Mouse (Mus musculus) brain, embryonic 14.5 days (tissue): ENCODE results near the gene Aco2.

ENCODE experiments used
- CTCF ChIP-seq: fragments of 200-500 bp; IDR thresholded peaks from 2 replicates; pipeline ENCODE4 v1.5.1; 2012; ENCODE audit warnings: inconsistent platforms, mild to moderate bottlenecking, moderate library complexity, borderline replicate concordance; ENCODE audit not compliant: insufficient read depth, insufficient read length; ENCODE audit errors: extremely low read depth
- POLR2A ChIP-seq: fragments of 200-500 bp; IDR thresholded peaks from 2 replicates; pipeline ENCODE4 v1.6.1; 2012; ENCODE audit warnings: mild to moderate bottlenecking, inconsistent platforms, borderline replicate concordance; ENCODE audit not compliant: poor library complexity, insufficient read depth, insufficient read length, severe bottlenecking; ENCODE audit errors: extremely low read depth

DNA sequence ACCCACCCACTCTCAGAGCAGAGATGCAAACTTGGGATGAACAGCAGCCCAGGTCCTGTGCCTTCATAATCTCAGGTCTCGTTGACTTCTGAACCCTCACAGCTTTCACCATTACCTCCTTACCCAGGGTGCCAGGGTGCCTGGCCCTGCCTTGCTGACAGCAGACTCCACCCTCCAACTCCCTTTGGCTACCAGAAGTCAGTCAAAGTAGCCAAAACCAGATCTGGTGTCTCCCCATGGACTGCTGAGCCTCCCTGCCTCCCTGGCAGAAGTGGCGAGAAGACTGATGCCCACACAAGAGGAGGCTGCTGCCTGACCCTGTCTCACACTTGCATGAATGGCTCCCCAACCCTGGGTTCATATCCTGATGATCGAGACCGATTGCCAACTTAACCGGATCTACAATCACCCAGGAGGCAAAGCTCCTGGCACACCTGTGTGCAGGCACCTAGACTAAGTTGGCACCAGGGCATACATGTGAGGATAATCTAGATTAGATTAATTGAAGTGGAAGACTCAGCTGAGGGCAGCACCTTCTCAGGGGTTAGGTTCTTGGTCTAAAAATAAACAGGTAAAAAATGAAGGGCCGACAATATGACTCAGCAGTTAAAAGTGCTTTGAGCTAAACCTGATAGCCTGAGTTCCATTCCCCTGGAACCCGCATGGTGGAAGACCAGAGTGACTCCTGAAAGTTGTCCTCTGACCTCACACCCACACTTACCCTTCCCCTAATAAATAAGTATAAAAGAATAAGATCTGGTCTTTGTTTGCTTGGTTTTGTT is 43.5 kb upstream of the Aco2 start:
- TF ChIP-seq CTCF: no peak
- no peak for TF ChIP-seq POLR2A
